Mouse (Mus musculus): ENCODE data around the gene Thbs1.
"Not testable (repeated sequence)": the region's sequence is repeated elsewhere in the genome, so short reads cannot be mapped to it uniquely, and the experiment has no call there.

Gene Thbs1

GRCm38 (mm10) chr2:118147749-118148148 is 36.1 kb downstream of the Thbs1 start:
- DNase-seq (ENCODE audit: extremely low spot score, low read depth, low spot score) = not testable (repeated sequence)

GRCm38 (mm10) chr2:118148321-118149142 is 36.9 kb downstream of the Thbs1 start:
- no peak for DNase-seq (ENCODE audit: extremely low spot score, low read depth, low spot score)

- no peak for DNase-seq (ENCODE audit: extremely low spot score, low read depth, low spot score)
Measured at GRCm38 (mm10) chr2:118149855-118150563, 38.3 kb downstream of the Thbs1 start.

GRCm38 (mm10) chr2:118158095-118158494 is 46.4 kb downstream of the Thbs1 start:
- no peak for DNase-seq (ENCODE audit: extremely low spot score, low read depth, low spot score)

- DNase-seq (ENCODE audit: extremely low spot score, low read depth, low spot score) = no peak
Measured at GRCm38 (mm10) chr2:118159126-118159525, 47.5 kb downstream of the Thbs1 start.

GRCm38 (mm10) chr2:118160547-118160946 is 48.9 kb downstream of the Thbs1 start:
- DNase-seq (ENCODE audit: extremely low spot score, low read depth, low spot score) = no peak

- no peak for DNase-seq (ENCODE audit: extremely low spot score, low read depth, low spot score)
Measured at GRCm38 (mm10) chr2:118160991-118161390, 49.3 kb downstream of the Thbs1 start.

GRCm38 (mm10) chr2:118162486-118162885 is 50.8 kb downstream of the Thbs1 start:
- no peak for DNase-seq (ENCODE audit: extremely low spot score, low read depth, low spot score)

GRCm38 (mm10) chr2:118164137-118164536 is 52.5 kb downstream of the Thbs1 start:
- no peak for DNase-seq (ENCODE audit: extremely low spot score, low read depth, low spot score)

- no peak for DNase-seq (ENCODE audit: extremely low spot score, low read depth, low spot score)
Measured at GRCm38 (mm10) chr2:118165691-118166090, 54.0 kb downstream of the Thbs1 start.

GRCm38 (mm10) chr2:118167731-118168130 is 56.1 kb downstream of the Thbs1 start:
- no peak for DNase-seq (ENCODE audit: extremely low spot score, low read depth, low spot score)

GRCm38 (mm10) chr2:118168225-118168624 is 56.5 kb downstream of the Thbs1 start:
- DNase-seq (ENCODE audit: extremely low spot score, low read depth, low spot score) = no peak

- DNase-seq (ENCODE audit: extremely low spot score, low read depth, low spot score) = no peak
Measured at GRCm38 (mm10) chr2:118174558-118175383, 63.1 kb downstream of the Thbs1 start.
